Mouse (Mus musculus): ENCODE data around the gene Dgcr8. TPM values are rescaled to one million over a fixed set of nuclear protein-coding genes. Genes with fewer than 3 reads are reported as not detected.

Dgcr8 gene
- polyA plus RNA-seq, 1 experiment: 14.5 TPM

DNA sequence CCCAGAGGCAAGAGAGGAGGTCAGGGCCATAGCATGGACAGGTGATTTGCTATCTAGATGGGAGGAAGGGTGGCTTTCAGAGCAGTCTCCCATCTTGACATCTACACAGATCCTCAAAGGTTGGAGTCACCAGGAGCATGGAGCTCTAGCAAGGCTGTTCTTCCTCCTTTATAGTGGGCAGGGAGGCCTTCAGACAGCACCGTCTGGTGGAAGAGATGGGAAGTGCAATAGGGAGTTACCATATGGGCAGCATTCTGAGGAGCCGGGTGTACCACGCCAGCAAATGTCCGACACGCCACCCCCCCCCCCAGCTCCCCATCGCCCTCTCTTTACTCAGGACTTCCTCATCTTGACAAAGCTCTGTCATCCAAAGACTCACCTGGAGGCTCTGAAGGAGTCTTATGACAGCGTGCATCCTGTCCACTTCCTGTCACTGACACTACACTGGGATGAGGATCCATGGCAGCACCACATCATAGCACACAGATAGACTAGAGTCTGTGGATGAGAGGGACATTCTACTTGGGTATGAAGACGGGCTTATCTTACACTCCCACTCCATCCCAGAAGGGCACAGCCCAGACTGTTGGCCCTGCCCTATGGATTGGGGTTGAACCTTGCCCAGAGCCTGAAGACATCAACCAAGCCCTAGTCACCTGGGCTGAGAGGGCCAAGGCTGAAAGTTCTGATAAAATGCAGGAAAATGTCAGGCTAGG, 78.2 kb downstream of the Dgcr8 start:
- Histone ChIP-seq H3K27me3 (ENCODE audit: control insufficient read depth, insufficient read depth, low read length) (no peaks in the 10 kb centered on the region), H3K4me1 (ENCODE audit: control insufficient read depth, insufficient read depth, insufficient read length, low read length) (peaks cover 12% of the 10 kb centered on the region), H3K27ac (ENCODE audit: insufficient read depth, low read depth, low read length) (no peak overlapping the region), H3K4me3 (ENCODE audit: low read depth, low read length) (no peak overlapping the region), H3K36me3 (ENCODE audit: control insufficient read depth, insufficient read depth, low read length) (no peaks in the 10 kb centered on the region)
- TF ChIP-seq CTCF (IDR thresholded peaks at IDR 0.05; ENCODE audit: extremely low read depth, insufficient read length, insufficient replicate concordance, low read depth, low read length): peak; percentile 77; the same call in 1 of the 2 replicates
- no peak for TF ChIP-seq POLR2A (IDR thresholded peaks at IDR 0.05; ENCODE audit: low read depth, low read length)
- 12% methylated on average over 8 of the region's 8 CpGs for WGBS

Other genes with a start within 250 kb of the Dgcr8 start
- gene Dgcr6, start 236.4 kb downstream of the Dgcr8 start, polyA plus RNA-seq (2012; rRNA removed): 50.0 and 147 TPM in 2 replicates
- gene Prodh, start 199.0 kb downstream of the Dgcr8 start, polyA plus RNA-seq (2012; rRNA removed): 26.1 and 89.7 TPM in 2 replicates
- gene Rtn4r, start 161.6 kb downstream of the Dgcr8 start, polyA plus RNA-seq (2012; rRNA removed): 8.4 and 21.9 TPM in 2 replicates
- gene Ccdc188, start 71.4 kb downstream of the Dgcr8 start, polyA plus RNA-seq (2012; rRNA removed): not detected in 2 replicates
- 21.3 and 27.8 TPM in 2 replicates for gene Zdhhc8, start 54.1 kb downstream of the Dgcr8 start, polyA plus RNA-seq (2012; rRNA removed)
- 24.0 and 29.7 TPM in 2 replicates for gene Trmt2a, start 40.6 kb downstream of the Dgcr8 start, polyA plus RNA-seq (2012; rRNA removed)
- 17.7 and 47.7 TPM in 2 replicates for gene Ranbp1, start 40.5 kb downstream of the Dgcr8 start, polyA plus RNA-seq (2012; rRNA removed)
- not detected in 2 replicates for gene Gm49776, start 30.9 kb downstream of the Dgcr8 start, polyA plus RNA-seq (2012; rRNA removed)
- gene Tango2, start 58.9 kb upstream of the Dgcr8 start, polyA plus RNA-seq (2012; rRNA removed): 32.2 and 78.0 TPM in 2 replicates
- gene Arvcf, start 58.9 kb upstream of the Dgcr8 start, polyA plus RNA-seq (2012; rRNA removed): 10.7 and 17.1 TPM in 2 replicates
- gene Txnrd2, start 137.1 kb upstream of the Dgcr8 start, polyA plus RNA-seq (2012; rRNA removed): 12.5 and 19.5 TPM in 2 replicates
- gene Comt, start 137.6 kb upstream of the Dgcr8 start, polyA plus RNA-seq (2012; rRNA removed): 127 and 214 TPM in 2 replicates
- gene Gnb1l, start 209.5 kb upstream of the Dgcr8 start, polyA plus RNA-seq (2012; rRNA removed): 4.6 and 10.6 TPM in 2 replicates
- 4.9 TPM in 2 replicates for gene Rtl10, start 209.7 kb upstream of the Dgcr8 start, polyA plus RNA-seq (2012; rRNA removed)

Measured in small intestine, adult 2 months (tissue).